Mouse (Mus musculus) brain, adult 2 months (tissue): ENCODE measurements around the gene Cnst.
"Not testable (repeated sequence)": the region's sequence is repeated elsewhere in the genome, so short reads cannot be mapped to it uniquely, and the experiment has no call there.

ENCODE experiments used
- DNase-seq: peaks from one replicate; pipeline ENCODE4 v3.0.0; 2011; ENCODE audit warnings: low read depth, low spot score

Gene Cnst

DNA sequence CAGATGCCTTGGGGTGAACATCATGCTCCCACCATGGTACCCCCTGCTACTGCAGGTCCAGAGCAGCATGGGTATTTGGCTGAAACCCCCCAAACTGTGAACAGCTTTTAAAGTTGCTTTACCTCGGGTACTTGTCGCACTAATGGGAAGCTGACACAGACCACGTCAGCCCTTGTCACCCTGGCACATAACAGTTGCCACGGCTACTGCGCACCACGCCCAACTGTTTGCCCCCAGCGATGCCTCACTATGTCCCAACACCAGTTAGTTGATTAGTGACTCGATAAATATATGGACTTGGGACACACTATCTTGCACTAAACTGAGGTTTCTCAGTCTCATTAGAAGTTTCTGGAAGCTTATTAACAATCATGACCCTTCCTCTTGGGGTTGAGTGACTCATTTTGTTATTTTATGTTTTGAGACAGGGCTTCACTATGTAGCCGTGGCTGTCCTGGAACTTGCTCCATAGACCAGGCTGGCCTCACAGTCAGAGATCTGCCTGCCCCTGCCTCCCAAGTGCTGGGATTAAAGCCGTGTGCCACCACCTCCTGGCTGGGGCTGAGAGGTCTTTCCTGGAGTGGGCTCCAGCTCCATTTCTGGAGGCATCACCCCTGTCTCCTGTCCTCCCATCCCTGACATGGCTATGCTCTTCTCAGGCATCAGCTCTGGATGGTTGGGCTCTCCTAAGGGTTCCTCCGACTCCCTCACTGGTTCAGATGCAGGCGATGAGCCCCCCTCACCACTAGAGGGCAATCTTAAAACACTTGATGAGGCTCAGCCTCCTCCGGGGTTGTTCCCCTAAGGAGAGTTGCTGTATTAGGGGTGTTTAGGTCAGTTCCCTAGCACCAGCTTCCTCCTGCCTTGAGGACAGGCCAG is 99.2 kb downstream of the Cnst start:
- DNase-seq, result peak; percentile 89

DNA sequence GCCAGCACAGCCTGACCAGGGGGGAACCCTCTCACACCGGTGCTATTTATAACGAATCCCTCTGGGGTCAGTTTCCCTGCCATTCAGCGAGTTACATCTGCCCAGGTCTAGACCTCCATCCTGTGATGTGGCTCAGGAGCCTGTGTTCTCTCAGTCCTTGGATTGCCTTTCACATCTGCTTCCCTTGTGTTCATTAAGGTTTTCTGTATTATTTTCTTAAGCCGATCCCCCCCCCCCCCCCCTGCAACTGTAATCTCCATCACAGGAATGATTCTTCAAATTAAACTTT is 99.8 kb downstream of the Cnst start:
- DNase-seq, result no peak

DNA sequence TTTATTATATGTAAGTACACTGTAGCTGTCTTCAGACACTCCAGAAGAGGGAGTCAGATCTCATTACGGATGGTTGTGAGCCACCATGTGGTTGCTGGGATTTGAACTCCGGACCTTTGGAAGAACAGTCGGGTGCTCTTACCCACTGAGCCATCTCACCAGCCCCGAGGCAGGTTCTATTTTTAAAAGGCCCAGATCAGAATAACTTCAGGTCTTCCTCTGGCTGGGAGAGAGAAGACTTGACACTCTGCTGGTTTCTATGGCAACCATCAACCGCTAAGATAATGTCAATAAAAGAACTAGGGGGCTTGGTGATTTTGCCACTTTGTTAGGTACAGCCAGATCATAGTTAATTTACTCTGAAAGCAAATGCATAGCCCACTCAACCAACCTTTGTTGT is 102.5 kb downstream of the Cnst start:
- DNase-seq, result not testable (repeated sequence)

DNA sequence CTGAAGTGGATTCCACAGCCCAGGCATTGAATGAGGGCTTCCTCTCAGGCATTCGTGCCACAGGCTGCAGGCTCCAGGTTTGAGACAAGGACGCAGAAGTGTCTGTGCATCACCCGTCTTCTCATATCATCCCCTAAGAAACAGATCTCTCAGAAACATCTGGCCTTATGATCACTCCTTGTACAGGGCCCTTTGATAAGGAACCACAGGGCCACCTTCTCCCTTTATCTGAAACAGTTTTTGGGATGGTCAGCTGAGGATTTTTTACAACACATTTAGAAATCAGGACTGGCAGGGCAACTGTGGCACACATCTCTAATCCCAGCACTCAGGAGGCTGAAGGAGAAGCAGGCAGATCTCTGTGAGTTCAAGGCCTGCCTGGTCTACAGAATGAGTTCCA is 103.2 kb downstream of the Cnst start:
- DNase-seq, result no peak

DNA sequence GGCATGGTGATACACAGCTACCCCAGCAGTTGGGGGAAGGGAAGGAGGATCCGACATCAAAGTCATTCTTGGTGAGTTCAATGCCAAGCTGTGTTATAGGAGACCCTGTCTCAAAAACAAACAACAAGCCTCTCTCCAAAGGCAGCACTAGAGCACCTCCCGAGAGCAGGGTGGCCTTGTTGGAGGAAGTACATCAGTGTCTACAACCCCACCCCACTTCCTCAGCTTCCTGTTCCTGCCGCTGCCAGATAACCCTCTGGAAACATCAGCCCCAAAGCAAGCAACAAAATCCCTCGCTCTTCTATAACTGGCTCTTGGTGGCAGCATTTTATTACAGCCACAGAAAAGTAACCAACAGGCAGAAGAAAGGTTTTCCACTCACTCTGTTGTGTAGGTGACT is 104.1 kb downstream of the Cnst start:
- DNase-seq, result no peak

DNA sequence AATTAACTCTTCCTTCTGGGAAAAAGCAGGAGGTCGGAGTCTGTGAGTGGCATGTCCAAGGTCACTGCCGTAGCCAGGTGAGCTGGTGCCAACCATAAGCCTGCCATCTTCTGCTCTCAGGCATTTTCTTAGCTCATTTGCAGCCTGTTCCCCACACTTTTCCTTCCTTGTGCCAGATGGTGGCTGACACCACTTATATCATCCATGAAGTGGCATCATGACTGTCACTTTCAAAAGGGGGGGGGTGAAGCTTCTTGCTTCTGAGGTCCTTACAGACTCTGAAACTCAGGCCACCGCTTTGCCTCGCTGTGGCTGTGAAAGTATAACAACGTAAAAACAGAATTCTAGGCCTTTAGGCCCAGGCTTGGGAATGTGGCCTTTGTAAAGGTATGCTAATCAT is 105.1 kb downstream of the Cnst start:
- DNase-seq, result peak; percentile 34

DNA sequence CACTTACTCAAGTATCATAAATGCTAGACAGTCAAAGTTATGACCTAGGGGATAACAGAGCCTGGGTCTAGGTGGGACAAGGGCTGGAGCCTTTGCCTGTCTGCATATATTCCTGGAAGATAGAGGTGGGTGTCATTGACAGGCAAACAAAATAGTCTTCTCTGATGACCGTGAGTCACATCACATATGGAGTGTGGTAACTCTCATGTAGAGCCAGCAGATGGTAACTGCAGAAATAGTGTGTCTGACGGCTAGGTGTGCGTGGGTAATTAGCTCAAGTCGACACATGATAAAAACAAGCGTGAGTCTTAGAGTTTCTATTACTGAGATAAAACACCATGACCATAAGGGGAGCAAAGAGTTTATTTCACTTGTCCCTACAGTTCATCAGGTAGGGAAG is 116.9 kb downstream of the Cnst start:
- peak; percentile 88 for DNase-seq

DNA sequence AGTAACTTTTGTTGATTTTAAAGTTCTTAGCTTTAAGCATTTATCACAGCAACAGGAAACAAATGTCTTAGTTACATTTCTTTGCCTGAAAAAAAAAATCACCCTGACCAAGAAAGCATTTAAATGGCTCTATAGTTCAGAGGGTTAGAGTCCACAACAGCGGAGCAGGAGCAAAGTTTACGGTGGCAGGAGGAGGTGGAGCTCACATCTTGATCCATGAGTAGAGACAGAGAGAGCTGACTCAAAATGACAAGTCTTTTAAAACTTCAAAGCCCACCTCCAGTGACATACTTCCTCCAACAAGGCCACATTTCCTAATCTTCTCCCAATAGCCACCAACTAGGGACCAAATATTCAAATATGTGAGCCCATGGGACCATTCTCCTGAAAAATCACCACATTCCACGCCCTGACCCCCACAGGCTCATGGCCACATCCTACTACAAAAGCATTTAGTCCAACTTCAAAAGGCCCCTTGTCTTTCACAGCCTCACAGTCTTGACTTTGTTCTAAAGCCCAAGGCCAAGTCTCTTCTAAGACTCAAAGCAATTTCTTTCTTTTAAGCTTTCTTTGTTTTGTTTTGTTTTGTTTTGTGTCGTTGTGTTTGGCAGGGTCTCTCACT is 118.2 kb downstream of the Cnst start:
- DNase-seq, result no peak

DNA sequence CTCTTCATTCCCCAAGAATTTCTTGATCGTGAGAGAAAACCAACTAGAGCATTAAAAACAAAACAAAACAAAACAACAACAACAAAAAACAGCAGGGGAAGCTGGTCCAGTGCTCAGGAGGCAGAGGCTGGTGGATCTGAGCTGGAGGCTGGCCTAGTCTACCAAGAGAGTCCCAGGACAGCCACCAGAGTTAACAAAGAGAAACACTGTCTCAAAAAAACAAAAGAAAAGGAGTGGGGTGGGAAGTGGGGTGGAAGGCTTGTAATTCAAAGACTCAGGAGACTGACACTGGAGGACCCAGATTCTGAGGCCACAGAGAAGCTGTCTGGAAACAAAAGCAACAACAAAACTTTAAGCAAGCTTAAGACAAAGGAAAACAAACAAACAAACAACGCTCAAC is 120.8 kb downstream of the Cnst start:
- DNase-seq, result peak; percentile 68

DNA sequence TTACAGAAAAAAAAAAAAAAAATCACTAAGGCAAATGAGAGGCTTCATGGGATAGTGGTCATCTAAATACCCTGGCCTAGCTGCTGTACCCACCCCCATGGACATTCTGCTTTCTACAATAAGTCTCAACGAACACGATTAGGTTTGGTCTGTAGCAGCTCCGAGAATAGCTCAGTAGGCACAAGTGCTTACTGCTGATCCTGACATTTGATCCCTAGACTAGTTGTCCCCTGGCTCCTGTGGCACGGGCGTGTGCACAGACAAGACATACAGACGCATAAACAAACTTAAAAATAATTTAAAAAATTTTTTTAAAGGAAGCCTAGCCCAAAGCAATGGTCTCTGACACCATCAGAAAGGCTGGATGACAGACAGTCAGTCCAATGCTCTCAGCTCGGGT is 121.3 kb downstream of the Cnst start:
- no peak for DNase-seq

DNA sequence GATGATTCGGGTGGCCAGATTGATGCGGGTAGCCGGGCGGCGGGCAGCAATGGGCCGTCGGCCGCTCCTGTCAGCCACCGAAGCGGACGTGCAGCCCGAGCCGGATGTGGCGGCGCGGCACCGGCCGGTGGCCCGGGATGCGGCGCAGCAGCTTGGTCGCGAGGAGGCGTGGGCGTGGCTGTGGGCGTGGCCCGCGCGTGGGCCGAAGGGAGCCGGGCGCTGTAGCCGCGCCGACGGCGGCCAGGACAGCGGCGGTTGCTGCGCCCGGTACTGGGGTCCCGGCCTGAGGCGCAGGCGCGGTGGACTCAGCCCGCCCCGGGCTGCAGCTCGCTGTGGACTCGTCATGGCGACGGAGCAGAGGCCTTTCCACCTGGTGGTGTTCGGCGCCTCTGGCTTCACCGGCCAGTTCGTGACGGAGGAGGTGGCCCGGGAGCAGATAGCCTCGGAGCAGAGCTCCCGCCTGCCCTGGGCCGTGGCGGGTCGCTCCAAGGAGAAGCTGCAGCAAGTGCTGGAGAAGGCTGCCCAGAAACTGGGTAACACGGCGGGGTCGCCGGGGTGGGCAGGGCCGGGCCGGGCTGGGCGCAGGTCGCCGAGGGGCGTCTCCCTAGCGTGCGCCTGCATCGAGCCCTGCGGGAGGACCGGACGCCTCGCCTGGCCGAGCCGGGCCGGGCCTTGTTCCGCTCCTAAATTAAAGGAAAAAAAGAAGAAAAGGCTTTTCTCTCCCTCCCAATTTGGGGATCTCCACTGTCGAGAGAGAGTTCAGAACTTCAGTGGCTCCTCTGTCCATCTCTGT is 122.0 kb downstream of the Cnst start, which contains the start of gene Sccpdh:
Gene Sccpdh, plus strand, starts transcription at position 198 of the 793 bp plus-strand sequence.
- DNase-seq, result peak; percentile 91

DNA sequence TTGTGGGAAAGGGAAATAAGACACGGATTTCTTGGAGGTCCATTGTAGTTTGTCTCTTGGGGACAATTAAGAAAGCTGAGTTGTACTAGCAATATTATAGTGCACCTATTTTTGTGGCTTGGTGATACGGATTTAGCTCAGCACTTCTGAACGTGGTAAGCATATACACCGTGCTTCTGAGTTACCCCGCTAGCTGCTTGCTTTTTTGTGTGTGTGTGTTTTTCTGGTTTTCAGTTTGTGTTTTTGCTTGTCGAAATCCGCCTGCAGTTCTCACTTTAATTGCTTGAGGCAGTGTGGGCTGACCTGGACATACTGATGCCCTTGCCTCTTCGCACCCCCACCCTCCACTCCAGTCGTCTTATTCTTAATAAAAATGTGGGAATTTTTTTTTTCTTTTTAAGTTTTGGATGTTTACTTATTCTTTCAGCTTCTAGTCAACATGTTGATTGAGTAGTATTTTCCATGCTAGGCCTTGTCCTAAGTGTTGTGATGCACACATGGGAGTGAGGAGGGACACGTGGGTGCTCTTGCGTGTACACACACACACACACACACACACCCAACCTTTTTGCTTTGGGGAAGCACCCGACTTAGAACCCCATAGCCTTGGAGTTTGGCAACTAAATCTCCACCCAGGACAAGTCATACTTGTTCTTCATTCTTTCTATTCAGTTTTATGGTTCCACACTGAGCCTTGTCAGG is 122.8 kb downstream of the Cnst start:
- DNase-seq, result peak; percentile 46

DNA sequence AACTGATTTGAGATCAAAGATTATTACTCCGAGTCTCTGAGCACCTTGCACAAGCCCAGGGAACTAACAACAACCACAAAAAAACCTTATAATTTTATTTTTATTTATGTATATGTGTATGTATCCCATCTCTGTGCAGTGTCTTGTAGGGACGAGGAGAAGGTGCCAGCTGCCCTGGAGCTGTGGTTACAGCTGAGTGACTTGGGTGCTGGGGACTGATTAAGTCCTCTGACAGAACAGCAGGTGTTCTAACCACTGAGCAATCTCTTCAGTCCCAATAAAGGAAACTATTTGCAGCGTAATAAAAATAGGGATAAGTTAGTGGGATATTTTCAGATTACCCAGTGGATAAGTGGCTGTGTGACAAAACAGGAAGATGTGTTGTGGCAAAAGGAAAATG is 128.2 kb downstream of the Cnst start:
- DNase-seq, result no peak

DNA sequence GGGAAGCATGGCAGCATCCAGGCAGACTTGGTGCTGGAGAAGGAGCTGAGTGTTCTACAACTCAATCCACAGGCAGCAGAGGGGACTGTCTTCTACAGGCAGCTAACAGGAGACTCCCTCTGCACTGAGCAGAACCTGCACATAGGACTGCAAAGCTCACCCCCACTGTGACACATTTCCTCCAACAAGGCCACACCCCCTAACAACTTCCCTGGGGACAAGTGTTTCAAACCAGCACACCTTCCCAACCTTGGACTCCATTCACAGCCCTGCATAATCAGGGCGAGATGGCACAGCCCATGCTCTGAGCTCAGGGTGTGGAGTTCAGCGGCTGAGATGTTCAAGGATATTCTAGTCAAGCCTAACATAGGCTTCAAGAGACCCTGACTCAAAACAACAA is 130.9 kb downstream of the Cnst start:
- no peak for DNase-seq
